Mouse (Mus musculus) lung, embryonic 16.5 days (tissue): ENCODE measurements around the gene Asb16. TPM values are rescaled to one million over a fixed set of nuclear protein-coding genes. Genes with fewer than 3 reads are reported as not detected.

Experiments used
- ATAC-seq: fragments of 200-750 bp; cut with Nextera tagmentation; 2 replicates; pipeline ENCODE4 v1.8.0; 2017; ENCODE audit warnings: low read depth, mild to moderate bottlenecking, moderate library complexity
- H3K27ac ChIP-seq: fragments of 300-500 bp; sonication (generic); 2 replicates; pipeline ENCODE4 v1.5.1; 2014; ENCODE audit warnings: mild to moderate bottlenecking, control low read depth, low read length
- H3K27me3 ChIP-seq: fragments of 300-500 bp; sonication (generic); 2 replicates; pipeline ENCODE4 v1.6.1; 2014; ENCODE audit warnings: low read depth, low read length, mixed read lengths; ENCODE audit not compliant: control insufficient read depth, insufficient read depth
- H3K36me3 ChIP-seq: fragments of 300-500 bp; sonication (generic); 2 replicates; pipeline ENCODE4 v1.6.1; 2014; ENCODE audit warnings: low read length; ENCODE audit not compliant: control insufficient read depth, insufficient read depth
- H3K4me1 ChIP-seq: fragments of 300-500 bp; sonication (generic); replicated peaks from 2 replicates; pipeline ENCODE4 v1.6.1; 2014; ENCODE audit warnings: low read length, mixed read lengths; ENCODE audit not compliant: control insufficient read depth, insufficient read depth
- H3K4me2 ChIP-seq: fragments of 300-500 bp; sonication (generic); 2 replicates; pipeline ENCODE4 v1.6.1; 2014; ENCODE audit warnings: low read depth, low read length, control low read depth
- H3K4me3 ChIP-seq: fragments of 300-500 bp; sonication (generic); 2 replicates; pipeline ENCODE4 v1.5.1; 2014; ENCODE audit warnings: mild to moderate bottlenecking, low read length, control low read depth
- H3K9ac ChIP-seq: fragments of 300-500 bp; sonication (generic); 2 replicates; pipeline ENCODE4 v1.6.1; 2014; ENCODE audit warnings: low read length, control low read depth
- H3K9me3 ChIP-seq: fragments of 300-500 bp; sonication (generic); 2 replicates; pipeline ENCODE4 v1.6.1; 2016; ENCODE audit warnings: low read length; ENCODE audit not compliant: control insufficient read depth
- WGBS: fragments of 180-500 bp; shearing (Covaris S2); extraction: QIAGEN DNeasy Blood & Tissue Kit; methylation state at CpG from one replicate; pipeline ENCODE4 v1.1.7; 2014; 5-methylcytosine and 5-hydroxymethylcytosine counted together
- microRNA-seq: library from miRNA; unstranded; fragments of <30 nt; microRNA quantifications from one replicate; pipeline ENCODE4, GENCODE M21; 2016
- polyA plus RNA-seq: library from polyadenylated mRNA; unstranded; fragments of >200 nt; fragmentation: Nextera tagmentation; extraction: Ambion mirVana; gene quantifications from 2 replicates; pipeline ENCODE4 v1.2.1, GENCODE M21; 2015

Gene Asb16
- polyA plus RNA-seq, 1 experiment from 2014 or later, result 0.05 TPM

DNA sequence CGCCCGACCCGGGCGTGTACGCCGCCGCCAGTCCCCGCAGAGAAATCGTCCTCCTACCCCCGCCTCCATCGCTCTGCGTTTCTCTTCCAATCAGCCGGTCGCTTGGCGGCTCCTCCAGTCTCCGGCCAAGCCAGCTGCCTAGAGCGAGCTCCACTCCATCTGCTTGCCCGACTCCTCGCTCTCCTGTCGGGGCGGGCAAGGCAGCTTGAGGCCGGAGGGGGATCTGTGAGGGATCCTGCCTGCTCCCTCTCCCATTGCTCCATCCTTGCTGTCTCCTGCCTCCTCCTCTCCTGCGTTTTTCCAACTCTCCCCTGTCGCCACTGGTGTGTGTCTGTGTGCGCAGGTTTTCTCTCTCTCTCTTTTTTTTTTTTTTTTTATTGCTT is 50.9 kb downstream of the Asb16 start, which contains the start of gene Ubtf:
Ubtf (minus strand) TSS at position 333 of the 383 bp plus-strand sequence.
- H3K36me3 ChIP-seq, result peaks cover 2% of the 10 kb centered on the region; the same call in 1 of the 2 replicates
- peak within 1 kb of the TSS; percentile 96 for H3K4me2 ChIP-seq
- H3K9me3 ChIP-seq, result no peaks in the 10 kb centered on the region
- under 1% methylated on average over 25 of the region's 25 CpGs for WGBS
- H3K27ac ChIP-seq, result peak within 1 kb of the TSS; percentile 99
- no peaks in the 10 kb centered on the region for H3K27me3 ChIP-seq
- peaks cover 17% of the 10 kb centered on the region for H3K4me1 ChIP-seq
- H3K9ac ChIP-seq, result peak within 1 kb of the TSS; percentile 100
- ATAC-seq, result peak; percentile 21
- H3K4me3 ChIP-seq, result peak within 1 kb of the TSS; percentile 95

DNA sequence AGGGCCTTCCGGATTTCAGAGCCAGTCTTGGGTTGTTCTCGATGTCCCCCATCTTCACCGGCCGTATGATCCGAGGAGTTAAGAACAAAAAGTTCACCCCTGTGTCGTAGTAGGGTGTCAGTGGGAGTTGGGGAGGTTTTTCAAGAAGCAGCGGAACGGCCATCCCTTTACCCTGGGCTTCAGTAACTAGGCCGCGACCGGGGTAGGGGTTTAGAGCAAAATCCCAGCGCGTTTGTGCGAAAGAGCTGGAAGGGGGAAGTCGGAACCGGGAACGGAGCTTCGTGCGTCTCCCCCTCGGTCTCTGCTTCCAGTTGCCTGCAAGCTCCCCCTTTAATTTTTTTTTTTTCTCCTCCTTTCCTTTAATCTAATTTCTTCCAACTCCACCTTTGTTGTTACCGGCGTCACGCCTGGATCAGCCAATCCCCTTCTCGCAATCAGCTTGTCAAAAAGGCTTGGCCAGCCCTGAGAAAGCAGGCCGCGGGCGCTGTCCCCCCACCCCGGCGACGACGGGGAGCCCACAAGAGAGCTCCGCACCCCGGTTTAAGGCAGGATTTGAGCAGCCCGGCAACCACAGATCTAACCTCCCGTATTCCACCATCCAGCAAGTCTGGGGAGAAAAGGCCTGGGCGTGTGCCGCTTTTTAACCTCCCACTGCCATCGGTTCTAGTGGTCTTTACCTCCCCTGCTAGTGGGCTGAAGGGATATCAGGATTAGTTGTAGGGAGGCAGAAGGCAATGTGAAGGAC is 51.6 kb downstream of the Asb16 start:
- Histone ChIP-seq H3K9me3 (no peaks in the 10 kb centered on the region), H3K27ac (peak overlapping the region; percentile 99), H3K4me2 (peak overlapping the region; percentile 96), H3K4me1 (peaks cover 17% of the 10 kb centered on the region), H3K9ac (peak overlapping the region; percentile 100), H3K27me3 (no peaks in the 10 kb centered on the region), H3K4me3 (peak overlapping the region; percentile 95), H3K36me3 (no peaks in the 10 kb centered on the region)
- under 1% methylated on average over 38 of the region's 38 CpGs for WGBS
- ATAC-seq, result peak; percentile 15; the same call in 1 of the 2 replicates

GRCm38 (mm10) chr11:102320686-102321005 is 52.1 kb downstream of the Asb16 start:
- Histone ChIP-seq H3K36me3 (no peaks in the 10 kb centered on the region), H3K9me3 (no peaks in the 10 kb centered on the region), H3K27me3 (no peaks in the 10 kb centered on the region), H3K4me2 (peak overlapping the region; percentile 96), H3K4me1 (peaks cover 13% of the 10 kb centered on the region), H3K9ac (peak overlapping the region; percentile 100), H3K27ac (peak overlapping the region; percentile 99), H3K4me3 (peak overlapping the region; percentile 95)
- 11% methylated on average over 10 of the region's 10 CpGs for WGBS
- ATAC-seq, result no peak

DNA sequence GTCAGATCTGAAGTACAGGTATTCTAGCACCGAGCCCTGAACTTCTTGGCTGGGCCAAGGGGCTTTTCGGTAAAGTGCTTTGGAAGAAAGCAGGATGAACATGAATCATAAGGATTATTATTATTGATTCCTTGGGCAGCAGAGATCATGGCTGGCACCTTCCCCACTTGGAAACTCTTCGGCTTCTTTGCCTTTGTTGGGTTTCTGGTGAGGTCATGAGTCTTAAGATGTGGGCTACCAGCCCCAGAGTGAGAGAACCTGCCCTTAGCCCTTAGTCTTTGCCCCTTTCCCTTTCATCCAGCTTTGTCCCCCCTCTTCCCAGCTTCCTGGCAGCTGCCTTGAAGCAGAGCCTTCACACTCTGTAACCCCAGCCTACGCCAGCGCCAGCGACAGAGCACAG is 53.4 kb downstream of the Asb16 start:
- H3K36me3 ChIP-seq, result no peaks in the 10 kb centered on the region
- H3K9me3 ChIP-seq, result no peaks in the 10 kb centered on the region
- no peaks in the 10 kb centered on the region for H3K27me3 ChIP-seq
- H3K4me1 ChIP-seq, result peaks cover 6% of the 10 kb centered on the region
- H3K4me2 ChIP-seq, result no peak overlapping the region
- H3K4me3 ChIP-seq, result no peak overlapping the region
- no peak for ATAC-seq
- 73% methylated on average over 6 of the region's 6 CpGs for WGBS
- no peak overlapping the region for H3K9ac ChIP-seq
- no peak overlapping the region for H3K27ac ChIP-seq

- Histone ChIP-seq H3K4me2 (no peak overlapping the region), H3K4me3 (no peak overlapping the region), H3K27me3 (no peaks in the 10 kb centered on the region), H3K4me1 (peaks cover 6% of the 10 kb centered on the region), H3K9ac (no peak overlapping the region), H3K36me3 (no peaks in the 10 kb centered on the region), H3K27ac (no peak overlapping the region), H3K9me3 (no peaks in the 10 kb centered on the region)
- no peak for ATAC-seq
- whole genome bisulfite sequencing, result 46% methylated on average over 1 of the region's 1 CpGs
Observed at GRCm38 (mm10) chr11:102323516-102323915, 55.0 kb downstream of the Asb16 start.

DNA sequence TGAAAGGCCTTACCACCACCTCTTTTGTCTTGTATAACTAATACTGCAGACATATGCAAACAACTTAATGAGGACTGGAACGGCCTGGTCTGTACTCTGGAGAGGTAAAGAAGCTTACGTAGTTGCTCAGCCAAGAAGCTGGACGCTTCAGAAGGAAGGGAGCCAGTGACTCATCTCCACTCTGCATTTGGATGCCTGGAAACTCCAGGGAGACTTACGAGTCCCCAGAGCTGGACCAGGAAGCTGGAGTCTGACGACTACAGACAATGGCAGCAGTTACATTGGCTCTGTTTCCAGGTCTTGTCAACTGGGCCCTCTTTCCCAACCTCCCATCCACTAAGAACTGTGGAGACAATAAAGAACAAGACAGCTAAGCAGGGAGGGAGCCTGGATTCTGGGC is 58.7 kb downstream of the Asb16 start:
- Histone ChIP-seq H3K36me3 (no peaks in the 10 kb centered on the region), H3K4me2 (no peak overlapping the region), H3K4me1 (no peaks in the 10 kb centered on the region), H3K9me3 (no peaks in the 10 kb centered on the region), H3K27ac (no peak overlapping the region), H3K9ac (no peak overlapping the region), H3K4me3 (no peak overlapping the region), H3K27me3 (no peaks in the 10 kb centered on the region)
- ATAC-seq, result no peak
- WGBS, result 48% methylated on average over 5 of the region's 5 CpGs

DNA sequence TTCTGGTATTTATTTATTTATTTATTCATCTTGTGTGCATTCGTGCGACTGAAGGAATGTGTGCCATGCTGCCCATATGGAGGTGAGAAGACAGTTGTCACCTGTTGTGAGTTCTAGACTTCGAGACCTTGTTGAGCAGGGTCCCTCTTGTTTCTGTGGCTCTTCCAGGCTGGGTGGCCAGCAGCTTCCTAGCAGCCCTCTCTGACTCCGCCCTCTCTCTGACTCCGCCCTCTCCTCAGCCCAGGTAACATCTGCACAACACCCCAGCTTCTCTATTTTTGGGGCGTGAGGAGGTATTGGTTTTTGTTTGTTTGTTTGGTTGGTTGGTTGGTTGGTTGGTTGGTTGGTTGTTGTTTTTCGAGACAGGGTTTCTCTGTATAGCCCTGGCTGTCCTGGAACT is 59.3 kb downstream of the Asb16 start:
- no peak for ATAC-seq
- H3K9ac ChIP-seq, result no peak overlapping the region
- H3K27me3 ChIP-seq, result no peaks in the 10 kb centered on the region
- H3K9me3 ChIP-seq, result no peaks in the 10 kb centered on the region
- no peak overlapping the region for H3K4me3 ChIP-seq
- no peaks in the 10 kb centered on the region for H3K36me3 ChIP-seq
- no peak overlapping the region for H3K4me2 ChIP-seq
- H3K27ac ChIP-seq, result no peak overlapping the region
- WGBS, result 64% methylated on average over 7 of the region's 7 CpGs
- no peaks in the 10 kb centered on the region for H3K4me1 ChIP-seq

Small RNA genes lying within 50 kb of the gene (microRNA-seq; reads per million reads assigned to microRNA genes)
- 1.6 reads per million for gene Mir8101

Other genes starting within 250 kb of the Asb16 start
- 3.7 and 4.1 TPM in 2 replicates for gene Mpp3, start 240.3 kb upstream of the Asb16 start, polyA plus RNA-seq
- 0.74 and 1.1 TPM in 2 replicates for gene Cd300lg, start 227.2 kb upstream of the Asb16 start, polyA plus RNA-seq
- 6.1 and 6.4 TPM in 2 replicates for gene Mpp2, start 180.2 kb upstream of the Asb16 start, polyA plus RNA-seq
- not detected in 2 replicates for gene Ppy, start 167.4 kb upstream of the Asb16 start, polyA plus RNA-seq
- gene Pyy, start 160.9 kb upstream of the Asb16 start, polyA plus RNA-seq, result not detected in 2 replicates
- 0.73 and 1.5 TPM in 2 replicates for gene Nags, start 123.2 kb upstream of the Asb16 start, polyA plus RNA-seq
- 33.3 and 34.8 TPM in 2 replicates for gene Tmem101, start 112.3 kb upstream of the Asb16 start, polyA plus RNA-seq
- 108 and 130 TPM in 2 replicates for gene Lsm12, start 83.4 kb upstream of the Asb16 start, polyA plus RNA-seq
- gene G6pc3, start 79.1 kb upstream of the Asb16 start, polyA plus RNA-seq, result 28.3 and 28.6 TPM in 2 replicates
- gene Hdac5, start 38.6 kb upstream of the Asb16 start, polyA plus RNA-seq, result 70.1 and 80.4 TPM in 2 replicates
- gene BC030867, start 19.9 kb upstream of the Asb16 start, polyA plus RNA-seq, result 18.7 and 19.4 TPM in 2 replicates
- 52.8 and 60.2 TPM in 2 replicates for gene Tmub2, start 16.2 kb downstream of the Asb16 start, polyA plus RNA-seq
- gene Atxn7l3, start 27.9 kb downstream of the Asb16 start, polyA plus RNA-seq, result 11.1 and 11.6 TPM in 2 replicates
- 69.6 and 73.0 TPM in 2 replicates for gene Ubtf, start 51.0 kb downstream of the Asb16 start, polyA plus RNA-seq
- 8.9 and 18.2 TPM in 2 replicates for gene Slc4a1, start 97.5 kb downstream of the Asb16 start, polyA plus RNA-seq
- 1.8 and 2.9 TPM in 2 replicates for gene Rundc3a, start 124.7 kb downstream of the Asb16 start, polyA plus RNA-seq
- gene Slc25a39, start 139.2 kb downstream of the Asb16 start, polyA plus RNA-seq, result 234 and 252 TPM in 2 replicates
- gene Grn, start 161.6 kb downstream of the Asb16 start, polyA plus RNA-seq, result 195 and 201 TPM in 2 replicates
- gene Fam171a2, start 178.9 kb downstream of the Asb16 start, polyA plus RNA-seq, result 2.9 and 3.9 TPM in 2 replicates
- 12.1 TPM in 2 replicates for gene Itga2b, start 201.4 kb downstream of the Asb16 start, polyA plus RNA-seq